Mouse (Mus musculus) mouse embryonic stem cell (cell line): Measurements from ENCODE around the gene Wwtr1.

Source experiments
- in situ Hi-C, 2 experiments: fragments of 300-500 bp; cut with MboI; formaldehyde crosslinking; loops; 1 replicate in 1 of 2; 3 replicates in 1 of 2; pipeline ENCODE4 v1.14.3; 2019 to 2020; ENCODE audit warnings: low sequenced_read_pairs in 2 of 2, low pct_unique_long_range_greater_than_20kb in 1 of 2, mixed read lengths in 1 of 2; ENCODE audit not compliant: unreplicated experiment in 1 of 2

The Wwtr1 gene

DNA sequence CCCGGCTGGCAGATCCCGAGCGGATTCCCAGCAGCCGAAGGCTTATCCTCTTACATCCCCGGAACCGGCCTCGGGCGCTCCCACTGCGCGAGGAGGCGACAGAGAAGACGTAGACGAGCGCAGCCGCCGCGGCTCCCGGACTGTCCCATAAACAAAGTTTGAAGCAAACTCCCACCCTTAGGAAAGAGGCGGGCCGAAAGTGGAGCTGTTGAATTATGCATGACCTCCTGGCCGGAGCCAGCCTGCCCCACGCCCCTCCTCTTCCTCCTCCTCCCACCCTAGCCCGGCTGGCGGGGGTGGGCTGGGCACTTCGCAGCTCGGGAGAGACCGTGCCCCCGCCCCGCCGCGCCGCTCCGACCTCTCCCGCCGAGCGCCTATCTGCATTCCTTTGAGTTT, at the start of gene Wwtr1:
Gene Wwtr1 (minus strand): TSS at position 251 of the 396 bp plus-strand sequence.
- in situ Hi-C loops: no loop called here

DNA sequence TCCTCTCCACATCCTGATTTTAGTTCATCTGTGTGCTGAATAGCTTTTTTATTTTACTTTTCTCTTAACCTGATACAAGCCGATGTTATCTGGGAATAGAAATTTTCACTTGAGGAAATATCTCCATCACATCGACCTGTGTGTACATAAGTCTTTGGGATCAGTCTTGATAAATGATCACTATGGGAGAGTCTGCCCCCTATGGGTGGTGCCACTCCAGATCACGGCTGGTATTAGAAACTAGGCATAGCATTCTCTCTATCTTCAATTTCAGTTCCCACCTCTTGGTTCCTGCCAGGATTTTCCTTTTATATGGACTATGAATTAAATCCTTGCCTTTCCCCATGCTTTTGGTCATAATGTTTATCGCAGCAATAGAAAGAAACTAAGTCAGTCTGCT, 44.0 kb upstream of the Wwtr1 start:
- in situ Hi-C loops: loop anchor here (10.0 to 25.0 kb wide), 3 partner anchors 155 to 357 kb away; no protein-coding TSS in a partner anchor

DNA sequence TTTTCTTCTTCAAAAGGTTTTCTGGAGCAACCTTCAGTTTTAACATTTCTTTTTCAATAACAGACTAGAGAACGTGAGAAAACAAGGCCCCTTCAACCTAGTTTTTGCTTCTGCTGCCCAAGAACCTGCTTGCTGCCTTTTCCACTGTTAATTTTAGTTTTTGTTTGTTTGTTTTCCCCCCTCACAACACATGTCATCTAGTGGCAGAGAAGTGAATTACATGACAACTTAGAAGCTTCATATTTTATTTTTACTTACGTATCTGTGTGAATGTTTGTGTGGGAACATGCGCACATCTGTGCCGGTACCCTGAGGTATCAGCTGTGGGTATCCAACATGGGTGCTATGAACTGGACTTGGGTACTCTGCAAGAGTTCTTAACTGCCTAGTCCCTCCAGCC, 39.9 kb upstream of the Wwtr1 start:
- in situ Hi-C loops: loop anchor here in 1 of 2 experiments (25.0 kb wide), 1 partner anchor 353 kb away; no protein-coding TSS in a partner anchor

DNA sequence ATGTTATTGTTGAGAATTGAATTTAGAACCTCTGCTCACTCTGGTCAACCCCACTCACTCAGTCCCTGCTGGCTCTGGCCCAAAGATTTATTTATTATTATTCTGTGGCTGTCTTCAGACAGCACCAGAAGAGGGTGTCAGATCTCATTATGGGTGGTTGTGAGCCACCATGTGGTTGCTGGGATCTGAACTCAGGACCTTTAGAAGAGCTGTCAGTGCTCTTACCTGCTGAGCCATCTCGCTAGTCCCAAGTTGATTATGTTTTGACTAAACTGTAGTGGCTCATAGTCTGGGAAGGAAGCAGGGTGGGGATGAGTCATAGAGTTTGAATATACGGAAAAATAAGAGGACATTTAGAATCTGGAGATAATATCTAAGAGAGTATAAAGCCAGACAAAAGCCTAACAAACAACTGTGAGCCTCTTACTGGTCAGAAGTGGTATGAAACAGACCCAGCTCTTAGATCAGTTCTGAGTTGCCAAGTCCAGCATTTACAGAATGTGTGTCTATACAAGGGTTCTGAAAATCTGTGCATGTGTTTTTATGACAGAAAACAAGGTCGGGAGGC, 36.8 kb upstream of the Wwtr1 start:
- in situ Hi-C loops: loop anchor here in 1 of 2 experiments (25.0 kb wide), 1 partner anchor 350 kb away; no protein-coding TSS in a partner anchor

DNA sequence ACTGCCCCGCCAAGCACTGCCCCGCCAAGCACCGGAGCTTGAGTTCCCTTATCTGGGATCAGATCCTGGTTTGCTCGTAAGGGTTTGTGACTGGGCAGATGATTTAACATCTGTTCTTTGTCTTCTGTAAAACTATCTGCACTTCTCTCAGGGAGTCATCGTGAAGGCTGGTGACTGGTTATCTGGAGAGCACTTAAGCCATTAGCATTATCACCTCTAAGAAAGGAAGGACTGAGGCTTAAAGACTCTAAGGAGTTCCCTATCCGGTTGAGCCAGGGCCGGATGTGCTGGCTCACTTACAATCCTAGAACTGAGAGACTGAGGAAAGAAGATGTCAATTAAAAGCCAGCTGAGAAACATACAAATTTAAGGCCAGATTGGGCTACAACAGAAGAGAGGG, 36.1 kb upstream of the Wwtr1 start:
- in situ Hi-C loops: loop anchor here in 1 of 2 experiments (25.0 kb wide), 1 partner anchor 349 kb away; no protein-coding TSS in a partner anchor

DNA sequence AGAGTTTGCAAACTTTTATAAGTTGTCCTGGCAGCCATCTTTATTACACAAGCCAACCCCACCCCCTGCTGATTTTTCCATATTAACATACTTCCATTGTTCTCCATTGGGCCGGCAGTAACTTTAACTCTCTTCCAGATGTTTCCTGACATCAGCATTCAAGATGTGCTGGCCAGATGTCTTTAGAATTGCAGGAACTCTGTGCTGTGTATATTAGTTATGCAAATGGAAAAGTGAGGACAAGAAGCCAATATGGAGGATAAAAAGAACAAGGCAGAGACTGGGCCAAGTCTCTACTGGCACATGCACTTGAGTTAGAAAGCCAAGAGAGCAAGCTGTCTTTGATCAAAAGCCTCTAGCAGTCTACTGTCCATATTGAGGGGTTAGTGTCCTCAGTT, 28.9 kb upstream of the Wwtr1 start:
- in situ Hi-C loops: loop anchor here in 1 of 2 experiments (25.0 kb wide), 1 partner anchor 342 kb away; no protein-coding TSS in a partner anchor

DNA sequence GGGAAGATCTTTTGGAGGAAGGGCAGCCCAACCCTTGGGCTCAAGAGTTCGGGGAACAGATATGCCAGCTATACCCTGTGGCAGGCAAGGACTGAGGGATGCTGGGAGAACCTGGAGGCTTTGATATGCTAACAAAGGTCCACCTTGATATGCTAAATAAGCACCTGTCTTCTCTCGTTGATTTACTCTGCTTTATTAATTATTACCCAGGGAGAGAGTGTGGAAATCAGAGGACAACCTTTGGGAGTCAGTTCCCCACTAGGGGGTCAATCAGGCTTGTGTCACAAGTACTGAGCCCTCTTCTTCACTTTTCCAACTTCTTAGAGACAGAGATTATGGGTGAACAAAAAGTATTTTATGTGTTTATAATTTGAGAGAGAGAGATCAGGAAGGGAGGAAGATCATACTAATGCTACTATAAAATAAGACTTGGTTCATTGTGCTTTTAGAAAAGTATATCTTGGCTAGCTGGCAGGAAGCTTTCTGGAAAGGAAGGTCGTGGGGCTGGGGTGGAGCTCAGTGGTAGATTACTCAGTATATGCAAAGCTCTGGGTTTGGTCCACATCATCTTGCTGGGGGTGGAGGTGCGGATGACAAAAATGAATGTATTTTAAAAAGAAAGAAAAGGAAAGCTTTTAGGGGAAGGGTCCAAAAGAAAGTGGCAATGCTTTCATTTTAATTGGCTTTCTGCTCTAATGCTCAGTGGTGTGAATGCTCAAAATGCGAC, 28.3 kb upstream of the Wwtr1 start:
- in situ Hi-C loops: loop anchor here in 1 of 2 experiments (25.0 kb wide), 1 partner anchor 342 kb away; no protein-coding TSS in a partner anchor

DNA sequence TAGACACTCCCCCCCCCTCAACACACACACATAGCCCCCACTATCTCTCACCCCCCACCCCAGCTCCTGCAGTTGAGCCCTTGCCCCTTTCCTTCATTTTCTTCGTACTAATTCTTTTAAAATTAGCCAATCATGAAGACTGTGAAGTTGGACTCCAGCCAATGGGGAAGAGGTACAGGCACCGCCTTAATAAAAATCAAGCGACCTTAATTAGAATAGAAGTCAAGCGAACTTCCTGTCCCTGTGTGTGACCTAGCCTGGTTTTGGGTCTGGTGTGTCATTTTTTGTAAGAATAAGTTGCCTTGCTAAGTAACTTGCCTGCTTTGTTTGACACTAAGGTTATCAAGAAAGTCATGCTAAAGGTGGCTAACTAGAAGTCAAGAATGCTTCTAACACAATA, 26.9 kb upstream of the Wwtr1 start:
- in situ Hi-C loops: loop anchor here in 1 of 2 experiments (25.0 kb wide), 1 partner anchor 340 kb away; no protein-coding TSS in a partner anchor

DNA sequence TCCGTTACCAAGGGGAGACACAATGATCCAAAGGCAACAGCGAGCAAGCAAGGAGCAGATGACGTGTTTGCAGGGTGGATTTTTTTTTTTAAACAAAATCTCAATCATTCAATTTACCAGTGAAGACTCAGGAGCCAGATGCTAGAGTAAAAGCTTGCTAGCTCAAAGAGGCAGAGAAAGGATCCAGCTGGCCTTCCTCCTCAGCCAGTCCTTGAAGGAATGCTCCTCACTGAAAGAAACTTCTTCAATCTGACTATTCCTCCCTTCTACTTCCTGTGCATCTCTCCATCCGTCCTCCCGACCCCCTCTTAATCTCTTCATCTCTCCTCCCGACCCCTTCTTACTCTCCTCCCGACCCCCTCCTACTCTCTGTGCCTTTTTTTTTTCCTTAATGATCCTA, 20.9 kb upstream of the Wwtr1 start:
- in situ Hi-C loops: no loop called here

DNA sequence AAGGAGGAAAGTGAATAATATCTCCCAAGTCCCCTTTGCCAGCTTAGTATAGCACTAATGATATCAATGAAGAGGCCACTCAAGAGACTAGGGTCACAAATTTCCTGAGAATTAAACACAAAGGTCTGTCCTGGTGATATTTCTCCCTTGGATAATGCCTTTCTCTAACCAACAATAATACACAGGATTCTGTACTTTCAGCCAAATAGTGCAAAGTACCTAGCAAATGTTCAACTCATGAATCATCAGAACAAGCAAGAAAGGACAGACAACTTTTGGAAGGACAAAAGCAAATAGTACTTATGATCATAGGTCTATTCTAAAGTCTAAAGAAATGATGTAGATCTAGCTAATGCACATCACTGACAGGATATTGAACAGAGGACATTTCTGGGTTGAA, 19.8 kb upstream of the Wwtr1 start:
- in situ Hi-C loops: no loop called here

DNA sequence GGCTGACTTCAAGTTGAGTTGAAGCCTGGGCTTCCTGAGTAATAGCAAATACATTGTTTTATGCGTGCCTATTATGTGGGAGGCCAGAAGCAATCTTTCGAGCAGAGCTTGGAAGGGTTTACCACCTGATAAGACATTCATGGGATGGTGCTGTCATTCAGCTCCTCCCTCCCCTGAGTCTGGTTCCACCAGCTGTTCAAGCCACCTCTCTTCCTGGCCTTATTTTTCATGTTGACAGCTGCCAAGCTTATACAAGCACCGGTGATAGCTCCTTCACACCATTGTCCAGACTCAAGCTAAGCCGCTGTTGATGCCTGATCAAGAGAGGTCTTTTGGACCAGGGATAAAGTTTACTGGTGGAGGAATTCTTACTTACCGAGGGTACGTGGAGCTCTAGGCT, 10.3 kb upstream of the Wwtr1 start:
- in situ Hi-C loops: no loop called here

DNA sequence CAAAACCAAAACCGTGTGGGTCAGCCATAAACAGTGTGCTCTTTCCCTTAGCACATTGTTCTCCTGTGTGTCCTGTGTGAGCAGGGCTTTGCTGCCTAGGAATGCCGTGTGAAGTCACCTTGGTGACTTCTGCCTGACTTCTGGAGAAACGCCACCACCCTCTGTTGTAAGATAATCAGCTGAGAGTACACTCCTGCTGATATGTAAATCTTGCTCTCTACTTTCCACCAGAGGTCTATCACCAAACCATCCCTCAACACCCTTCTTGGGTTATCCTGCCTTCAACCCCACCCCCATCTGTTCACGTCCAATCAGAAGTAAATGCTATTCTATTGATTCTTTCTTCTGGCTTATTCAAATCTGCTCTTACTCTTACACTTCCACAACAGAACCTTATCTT, 7.8 kb upstream of the Wwtr1 start:
- in situ Hi-C loops: no loop called here

DNA sequence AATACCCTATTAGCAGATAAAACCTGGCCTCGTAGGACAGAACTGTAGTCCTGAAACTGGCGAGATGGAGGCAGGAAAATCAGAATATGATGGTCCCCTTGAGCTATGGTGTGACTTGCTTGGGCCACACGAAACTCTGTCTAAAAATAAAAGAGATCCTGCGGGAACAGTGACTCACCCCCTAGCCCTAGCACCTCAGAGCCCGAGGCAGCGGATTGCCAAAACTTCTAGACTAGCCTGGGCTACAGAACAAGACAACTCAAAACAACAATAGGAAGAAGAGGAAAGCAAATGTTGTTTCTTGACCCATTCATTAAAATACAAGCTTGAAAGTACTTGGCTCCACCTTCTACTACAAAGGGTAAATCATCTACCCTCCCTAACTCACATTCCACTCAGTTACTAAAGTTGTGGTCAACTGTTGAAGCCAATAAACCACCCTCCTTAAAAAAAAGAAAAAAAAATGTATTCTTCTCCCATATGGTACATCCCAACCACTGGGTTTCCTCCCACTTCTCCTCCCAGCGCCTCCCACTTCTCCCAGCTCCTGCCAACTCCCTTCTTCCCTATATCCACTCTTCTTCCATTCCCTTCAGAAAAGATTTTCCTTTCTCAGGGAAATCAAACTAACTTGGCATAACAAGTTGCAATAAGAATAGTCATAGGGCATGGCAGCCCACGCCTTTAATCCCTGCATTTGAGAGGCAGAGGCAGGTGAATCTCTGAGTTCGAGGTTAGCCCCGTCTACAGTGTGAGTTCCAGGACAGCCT, 4.9 kb upstream of the Wwtr1 start:
- in situ Hi-C loops: no loop called here

DNA sequence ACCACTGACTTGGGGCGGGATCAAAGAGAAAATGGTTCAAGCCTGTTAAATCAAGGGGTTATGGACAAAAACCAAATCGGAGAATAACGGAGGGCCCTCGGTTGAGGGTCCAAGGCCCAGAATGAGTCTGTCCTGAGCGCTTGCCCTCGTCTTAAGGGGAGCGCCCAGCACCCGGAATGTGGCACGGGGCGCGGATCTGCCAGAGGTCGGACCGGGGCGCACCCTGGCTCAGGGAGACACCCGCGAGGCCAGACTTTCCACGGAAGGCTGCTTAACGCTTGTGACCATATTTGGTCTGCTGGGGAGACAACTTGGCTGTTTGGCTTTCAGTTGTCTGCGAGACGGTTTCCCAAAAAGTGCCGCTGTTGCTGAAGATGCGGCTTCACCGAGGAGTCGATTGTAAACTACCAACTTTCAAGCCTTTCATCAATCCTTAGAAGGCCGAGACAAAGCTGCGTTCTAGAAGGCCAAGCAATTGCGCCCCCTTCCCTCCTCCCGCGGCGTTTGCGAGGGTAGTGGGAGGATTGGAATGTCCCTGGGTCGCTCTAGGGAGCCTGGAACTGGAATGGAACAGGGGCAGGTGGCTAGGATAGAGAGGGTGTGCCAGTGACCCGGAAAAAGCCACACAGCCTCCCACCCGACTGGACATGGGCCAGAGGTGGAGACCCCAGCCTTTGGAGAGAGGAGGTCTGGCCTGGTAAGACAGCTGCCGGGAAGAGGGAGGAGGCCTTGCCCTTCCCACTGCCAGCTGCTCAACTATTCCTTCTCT, 530 bp upstream of the Wwtr1 start:
- in situ Hi-C loops: no loop called here

DNA sequence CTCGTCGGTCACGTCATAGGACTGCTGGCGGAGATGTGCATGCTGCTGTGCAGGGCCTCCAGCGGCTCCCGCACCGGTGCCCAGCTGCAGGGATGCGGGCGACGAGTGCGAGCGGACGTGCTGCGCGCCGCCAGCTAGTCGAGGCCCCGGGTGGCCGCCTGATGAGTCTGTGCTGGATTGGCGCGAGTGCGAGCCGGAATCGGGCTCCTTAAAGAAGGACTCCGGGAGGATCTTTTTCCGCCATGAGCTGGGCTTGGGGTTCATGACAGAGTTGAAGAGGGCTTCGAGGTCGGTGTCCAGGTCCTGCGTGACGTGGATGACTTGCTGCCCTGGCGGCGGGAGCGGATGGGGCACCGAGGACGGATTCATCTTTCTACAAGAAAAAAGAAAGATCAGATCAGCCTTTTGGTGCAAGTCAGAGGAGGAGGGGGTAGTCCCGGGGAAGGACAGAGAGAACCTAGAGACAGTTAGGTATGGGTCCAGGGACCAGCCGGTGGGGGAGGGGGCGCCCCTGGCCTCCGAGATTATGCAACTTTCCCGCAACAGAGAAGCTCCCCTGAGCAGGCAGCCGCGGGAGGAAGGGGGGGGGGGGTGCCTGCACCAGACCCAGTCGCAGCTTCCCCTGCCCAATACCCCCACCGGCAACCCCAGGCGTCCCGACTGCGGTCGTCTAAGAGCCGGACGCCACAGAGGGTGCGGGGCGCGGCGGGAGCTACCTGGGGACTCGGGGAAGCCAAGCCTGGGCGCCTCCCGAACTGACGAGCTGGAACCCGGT, 638 bp downstream of the Wwtr1 start:
- in situ Hi-C loops: no loop called here

DNA sequence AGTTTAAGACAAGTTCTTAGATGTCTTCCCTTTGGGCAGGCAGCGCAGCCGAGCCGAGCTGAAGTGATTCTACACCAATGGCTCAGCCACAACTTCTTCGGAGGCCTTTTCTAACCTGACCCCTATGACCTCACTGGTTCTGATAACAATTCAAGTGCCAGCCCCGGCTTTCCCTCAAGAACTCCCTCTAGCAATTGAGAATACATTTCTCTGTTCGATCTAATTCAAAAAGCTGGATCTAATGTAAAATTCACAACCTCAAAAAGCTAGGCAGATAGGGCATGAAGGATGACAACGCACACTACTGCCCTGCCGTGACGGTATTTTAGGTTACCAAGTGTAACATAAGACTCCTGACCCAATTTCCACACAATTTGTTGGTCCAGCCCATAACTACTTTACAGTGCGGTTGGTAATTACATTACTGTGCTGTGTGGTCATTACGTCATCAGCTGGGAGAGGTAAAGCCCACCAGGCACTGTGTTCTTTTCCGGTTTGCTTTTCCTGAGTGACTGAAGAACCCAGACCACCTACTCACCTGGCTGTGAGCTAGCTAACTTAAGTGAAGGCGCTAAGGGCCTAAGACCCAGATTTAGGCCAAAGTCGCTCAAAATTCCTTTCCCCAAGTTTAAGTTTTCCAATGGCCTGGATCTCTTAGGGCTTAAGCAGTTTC, 1.7 kb downstream of the Wwtr1 start:
- in situ Hi-C loops: no loop called here

DNA sequence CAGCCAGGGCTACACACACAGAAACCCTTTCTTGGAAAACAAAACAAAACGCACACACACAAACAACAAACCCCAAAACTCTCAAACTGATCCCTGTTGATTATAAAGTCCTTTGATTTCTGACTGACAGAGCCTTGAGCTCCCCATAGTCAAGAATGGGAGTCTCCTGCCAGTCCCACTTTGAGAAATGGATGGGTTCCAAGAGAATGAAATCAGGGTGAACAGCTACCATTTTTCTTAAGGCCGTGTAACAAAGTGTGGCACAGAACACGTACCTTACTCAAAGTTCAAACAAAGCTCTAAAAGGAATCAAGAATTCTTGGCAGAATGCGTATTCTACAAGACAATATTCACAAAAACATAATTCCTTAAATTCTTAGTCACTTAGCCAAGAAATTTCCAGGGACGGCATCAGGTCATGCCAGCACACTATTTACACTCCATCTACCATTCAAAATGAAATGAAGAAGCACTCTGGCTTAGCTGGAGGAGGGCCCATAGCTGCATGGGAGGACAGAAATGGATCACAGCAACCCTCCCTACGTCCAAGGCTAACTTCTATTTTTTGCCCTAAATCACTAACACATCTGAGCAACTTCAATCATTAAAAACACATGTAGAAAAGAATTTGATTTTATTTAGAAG, 3.3 kb downstream of the Wwtr1 start:
- in situ Hi-C loops: no loop called here
